Mouse (Mus musculus) heart, postnatal 0 days (tissue): ENCODE data around the gene F10.

Experiments
- CTCF ChIP-seq: IDR thresholded peaks from 2 replicates; pipeline ENCODE4 v1.5.1; 2016; ENCODE audit warnings: antibody characterized with exemption, control low read depth, low read depth
- EP300 ChIP-seq: IDR thresholded peaks from 2 replicates; pipeline ENCODE4 v1.6.1; 2016; ENCODE audit warnings: antibody characterized with exemption, low read depth

- TF ChIP-seq CTCF, result no peak
- no peak for TF ChIP-seq EP300
Observed at GRCm38 (mm10) chr8:12987571-12987970, 49.5 kb upstream of the F10 start.
